Mouse (Mus musculus): ENCODE results near the gene Olfr1323. TPM values are rescaled to one million over a fixed set of nuclear protein-coding genes. Genes with fewer than 3 reads are reported as not detected.

Gene Olfr1323
- total RNA-seq (2022), result not detected

DNA sequence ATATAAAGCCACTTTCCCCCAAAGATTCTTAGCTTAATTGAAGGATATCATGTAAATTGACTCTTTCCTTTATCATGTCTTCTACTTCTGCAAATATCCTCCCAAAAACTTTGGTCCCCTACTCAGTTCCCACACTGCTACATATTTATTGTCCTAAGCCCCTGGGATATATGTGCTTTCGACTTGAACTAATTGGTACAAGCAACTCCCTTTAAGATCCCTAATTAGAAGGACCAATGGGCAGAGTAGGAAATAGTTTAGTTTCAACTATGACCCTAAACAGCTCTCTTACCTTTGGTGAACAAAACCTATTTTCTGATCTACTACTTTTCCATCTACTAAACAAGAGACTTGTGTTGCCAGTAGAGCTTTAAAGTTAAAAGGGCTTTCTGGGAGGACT is at the start of gene Olfr1323:
TSS of gene Olfr1323 (minus strand) at position 101 of the 400 bp plus-strand sequence.
- no peak for DNase-seq (ENCODE audit: low spot score)

- no peak for DNase-seq (ENCODE audit: low spot score)
These were observed 6.9 kb downstream of the Olfr1323 start for GRCm38 (mm10) chrX:50012242-50012641.

Other genes starting within 250 kb of the Olfr1323 start
- 10 to 100 TPM; 21.4 to 48.8 (median 39.2) TPM for gene Igsf1, start 221.6 kb downstream of the Olfr1323 start, total RNA-seq (2022)
- not detected for gene Olfr1322, start 127.9 kb downstream of the Olfr1323 start, total RNA-seq (2022)